Mouse (Mus musculus) stomach, postnatal 0 days (tissue): ENCODE measurements at regions not wholly inside any gene's neighbourhood (a gene's known extent, or its start where the extent isn't known, plus 50 kb on each side); places are given as distances from the start of the nearest gene placed in this dataset.

ENCODE experiments used
- CTCF ChIP-seq: IDR thresholded peaks from 2 replicates; pipeline ENCODE4 v1.5.1; 2016; ENCODE audit warnings: antibody characterized with exemption, low read depth, mild to moderate bottlenecking, moderate library complexity
- EP300 ChIP-seq: optimal IDR thresholded peaks from 2 replicates; pipeline ENCODE3; 2016; ENCODE audit warnings: antibody characterized with exemption

DNA sequence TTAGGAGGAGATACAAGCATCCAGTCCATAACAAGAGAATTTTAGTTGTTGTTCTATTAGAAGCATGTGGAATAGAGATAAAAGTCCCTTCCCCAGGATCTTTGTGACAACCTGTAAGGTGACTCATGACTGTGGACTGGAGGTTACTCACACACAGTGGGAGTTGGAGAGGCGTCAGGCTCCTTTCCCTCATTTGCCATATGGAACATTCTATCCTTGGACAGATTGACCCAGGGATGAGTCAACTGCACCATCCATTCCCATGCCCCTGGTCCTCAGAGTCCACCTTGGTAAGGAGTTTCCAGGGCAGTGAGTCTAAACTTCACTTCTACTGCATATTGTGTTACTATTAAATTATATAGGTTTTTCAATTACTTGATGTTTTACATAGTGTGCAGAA, 444.9 kb upstream of the Mon1b start:
- TF ChIP-seq CTCF (no peak), EP300 (no peak)
